Mouse (Mus musculus): ENCODE results near the gene Fkbp10.

The Fkbp10 gene

DNA sequence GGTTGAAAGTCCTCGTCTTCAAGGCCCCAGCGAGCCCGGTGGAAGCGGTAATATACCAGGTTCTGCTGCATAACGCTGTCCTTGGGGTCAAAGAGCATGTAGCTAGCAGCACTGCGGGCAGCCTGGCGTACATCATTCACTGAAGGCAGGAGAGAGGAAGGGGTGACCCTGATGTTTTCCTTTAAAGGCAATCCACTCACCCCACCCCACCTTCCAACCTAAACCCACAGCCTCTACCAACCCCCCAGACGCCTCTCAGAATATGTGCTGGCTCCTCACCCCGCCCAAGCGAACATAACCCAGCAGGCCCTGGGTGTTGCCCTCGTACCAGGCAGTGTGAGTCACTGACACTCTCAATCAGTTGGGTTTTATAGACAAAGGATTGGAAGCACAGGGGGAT is 3.8 kb upstream of the Fkbp10 start:
- DNase-seq (ENCODE audit: low read depth, low spot score), result no peak

DNA sequence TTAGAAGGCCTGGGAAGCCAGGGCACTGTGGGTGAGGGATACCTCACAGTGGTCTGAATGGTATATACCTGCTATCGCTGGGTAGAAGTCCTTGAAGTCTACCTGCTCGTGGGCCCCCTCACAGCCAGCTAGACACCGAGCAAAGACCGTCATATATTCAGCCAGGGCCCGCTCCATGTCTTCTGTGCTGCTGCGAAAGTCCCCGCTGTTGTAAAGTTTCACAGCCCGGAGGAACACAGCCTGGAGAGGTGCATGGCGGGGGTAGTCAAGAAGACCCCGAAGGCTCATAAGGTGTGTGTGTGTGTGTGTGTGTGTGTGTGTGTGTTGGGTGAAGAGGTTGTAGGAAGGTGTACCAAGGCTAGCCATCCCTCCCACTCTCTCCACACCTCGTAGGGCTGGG is 2.0 kb upstream of the Fkbp10 start:
- DNase-seq (ENCODE audit: low read depth, low spot score), result no peak

DNA sequence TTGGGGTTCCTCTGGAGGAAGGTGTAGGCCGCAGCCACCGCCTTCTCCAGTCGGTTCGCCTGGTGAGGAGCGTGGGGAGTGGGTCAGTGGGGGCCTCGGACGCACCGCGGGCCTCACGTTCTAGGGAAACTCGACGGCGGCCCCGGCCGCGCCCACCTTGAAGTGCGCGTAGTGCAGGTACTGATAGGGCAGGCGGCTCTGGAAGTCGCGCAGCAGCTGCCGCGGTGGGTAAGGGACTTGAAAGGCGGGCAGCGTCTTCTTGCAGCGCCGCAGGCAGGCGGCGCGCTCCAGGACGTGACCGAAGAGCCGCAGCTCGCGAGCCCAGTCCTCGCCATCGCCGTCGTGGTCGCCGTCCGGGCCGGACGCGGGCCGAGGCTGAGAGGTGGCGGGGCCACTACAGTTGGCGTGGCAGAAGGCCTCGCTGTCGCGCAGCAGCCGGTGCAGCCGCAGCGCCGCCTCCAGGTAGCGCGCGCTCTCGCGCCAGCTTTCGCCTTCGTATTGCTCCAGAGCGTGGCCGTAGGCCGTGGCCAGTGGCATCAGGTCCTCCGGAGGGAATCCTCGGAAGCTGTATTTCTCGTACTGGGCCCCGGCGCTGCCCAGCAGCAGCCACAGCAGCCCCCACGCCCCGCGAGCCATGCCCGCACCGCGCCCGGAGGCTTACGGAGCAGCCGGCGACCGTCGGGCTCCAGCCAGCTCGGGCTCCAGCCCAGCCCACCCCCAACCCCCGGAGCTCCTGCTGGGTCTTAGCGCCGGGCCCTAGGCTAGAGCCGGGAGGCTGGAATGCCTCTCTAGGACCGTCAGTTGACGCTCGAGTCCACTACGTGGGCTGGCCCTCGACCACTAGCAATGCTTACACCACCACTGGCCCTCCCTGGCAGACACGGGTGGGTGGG is 1.2 kb upstream of the Fkbp10 start, which contains the start of gene P3h4:
P3h4 (minus strand) TSS at position 816 of the 893 bp plus-strand sequence.
- DNase-seq (ENCODE audit: low read depth, low spot score), result peak; percentile 92

GRCm38 (mm10) chr11:100421537-100421936 is 6.0 kb downstream of the Fkbp10 start:
- no peak for DNase-seq (ENCODE audit: low read depth, low spot score)

DNA sequence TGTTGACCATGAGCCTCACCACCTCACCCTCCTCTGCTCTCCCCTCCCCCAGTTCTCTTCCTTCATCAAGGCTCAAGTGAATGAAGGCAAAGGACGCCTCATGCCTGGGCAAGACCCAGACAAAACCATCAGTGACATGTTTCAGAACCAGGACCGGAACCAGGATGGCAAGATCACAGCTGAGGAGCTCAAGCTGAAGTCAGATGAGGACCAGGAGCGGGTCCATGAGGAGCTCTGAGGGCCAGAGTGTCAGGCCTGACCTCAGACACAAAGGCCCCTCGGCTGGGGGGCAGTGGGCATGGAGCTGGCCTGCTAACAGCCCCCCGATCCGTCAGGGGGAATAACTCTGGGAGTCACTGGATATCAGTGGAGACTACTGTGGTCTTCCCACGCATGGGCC is 8.3 kb downstream of the Fkbp10 start:
- no peak for DNase-seq (ENCODE audit: low read depth, low spot score)

DNA sequence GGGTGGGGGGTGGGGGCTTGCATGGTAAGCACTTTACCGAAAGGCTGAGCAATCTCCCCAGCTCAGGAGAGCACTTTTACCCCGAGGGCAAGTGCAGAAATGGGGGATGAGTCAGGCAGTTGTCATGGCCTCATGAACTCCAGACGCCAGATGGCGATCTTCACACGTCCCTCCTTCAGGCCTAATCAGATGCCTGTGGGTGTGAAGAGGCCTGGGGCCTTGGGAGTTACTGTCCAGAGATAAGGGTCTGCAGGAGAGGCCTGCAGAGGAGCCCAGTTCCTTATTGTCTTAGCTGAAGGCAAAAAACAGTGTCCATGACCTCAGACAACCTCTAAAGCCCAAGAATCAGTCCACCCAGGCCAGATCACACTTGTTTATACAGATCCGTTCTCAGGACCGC is 10.4 kb downstream of the Fkbp10 start:
- DNase-seq (ENCODE audit: low read depth, low spot score), result peak; percentile 63

GRCm38 (mm10) chr11:100426820-100427219 is 11.3 kb downstream of the Fkbp10 start:
- no peak for DNase-seq (ENCODE audit: low read depth, low spot score)

- DNase-seq (ENCODE audit: low read depth, low spot score), result no peak
These were observed 13.2 kb downstream of the Fkbp10 start for GRCm38 (mm10) chr11:100428612-100429199.

DNA sequence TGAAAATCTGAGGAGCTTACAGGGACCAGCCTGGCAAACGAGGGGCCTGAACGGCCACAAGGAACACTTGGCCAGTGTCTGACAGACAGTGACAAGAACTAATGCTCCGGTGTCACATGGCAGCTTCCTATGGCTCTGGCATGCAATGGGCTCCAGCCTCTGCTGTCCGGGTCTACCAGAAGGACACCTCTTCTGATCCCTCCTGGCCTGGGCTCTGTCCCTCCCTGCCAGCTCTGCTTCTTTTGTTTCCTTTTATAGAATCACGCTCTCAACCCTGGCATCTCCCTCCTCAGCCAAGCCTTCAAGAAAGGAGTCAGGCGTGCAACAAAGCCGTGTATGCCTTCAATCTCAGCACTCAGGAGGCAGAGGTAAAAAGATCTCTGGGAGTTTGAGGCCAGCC is 14.6 kb downstream of the Fkbp10 start:
- DNase-seq (ENCODE audit: low read depth, low spot score), result no peak

DNA sequence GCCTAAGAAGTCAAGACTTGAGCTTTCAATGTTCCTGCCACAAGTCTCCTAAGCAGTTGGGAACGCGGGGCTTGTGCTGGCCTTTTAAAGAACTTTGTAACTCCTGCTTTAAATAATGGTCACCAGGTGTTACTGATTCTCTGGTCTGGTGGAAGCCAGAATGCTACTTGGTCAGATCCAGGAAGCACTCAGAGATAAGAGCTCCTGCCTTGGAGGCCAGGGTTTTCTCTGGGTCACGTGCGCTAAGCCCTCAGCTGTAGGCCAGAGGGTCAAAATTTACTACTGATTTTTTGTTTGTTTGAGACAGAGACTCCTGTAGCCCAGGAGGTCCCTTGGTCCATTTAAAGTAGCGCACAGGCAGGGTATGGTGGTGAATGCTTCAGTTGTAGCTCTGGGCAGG is 16.5 kb downstream of the Fkbp10 start:
- DNase-seq (ENCODE audit: low read depth, low spot score), result no peak

- DNase-seq (ENCODE audit: low read depth, low spot score), result no peak
These were observed 20.3 kb downstream of the Fkbp10 start for GRCm38 (mm10) chr11:100435678-100436246.

- DNase-seq (ENCODE audit: low read depth, low spot score), result no peak
These were observed 22.4 kb downstream of the Fkbp10 start for GRCm38 (mm10) chr11:100437901-100438300.

GRCm38 (mm10) chr11:100440691-100441522 is 25.4 kb downstream of the Fkbp10 start:
- DNase-seq (ENCODE audit: low read depth, low spot score), result peak; percentile 75

DNA sequence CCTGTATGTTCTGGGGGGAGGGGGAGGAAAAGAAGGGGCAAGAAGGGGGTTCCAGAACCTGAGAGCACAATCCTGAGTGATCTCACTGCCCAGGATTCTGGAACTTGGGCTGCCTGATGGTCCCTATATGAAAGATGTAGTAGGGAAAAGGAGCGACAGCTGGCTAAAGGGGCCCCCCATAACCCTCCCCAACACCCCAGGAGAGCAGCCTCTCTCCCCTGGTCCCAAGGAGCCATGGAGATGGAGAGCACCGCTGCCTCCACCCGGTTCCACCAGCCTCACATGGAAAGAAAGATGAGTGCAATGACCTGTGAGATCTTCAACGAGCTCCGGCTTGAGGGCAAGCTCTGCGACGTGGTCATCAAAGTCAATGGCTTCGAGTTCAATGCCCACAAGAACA is 26.3 kb downstream of the Fkbp10 start, which contains the start of the genes Nt5c3b and Klhl10:
Nt5c3b (minus strand) TSS at position 12 of the 400 bp plus-strand sequence.
Klhl10 (plus strand) TSS at position 121 of the 400 bp plus-strand sequence.
- DNase-seq (ENCODE audit: low read depth, low spot score), result no peak

GRCm38 (mm10) chr11:100442625-100443024 is 27.1 kb downstream of the Fkbp10 start:
- no peak for DNase-seq (ENCODE audit: low read depth, low spot score)

DNA sequence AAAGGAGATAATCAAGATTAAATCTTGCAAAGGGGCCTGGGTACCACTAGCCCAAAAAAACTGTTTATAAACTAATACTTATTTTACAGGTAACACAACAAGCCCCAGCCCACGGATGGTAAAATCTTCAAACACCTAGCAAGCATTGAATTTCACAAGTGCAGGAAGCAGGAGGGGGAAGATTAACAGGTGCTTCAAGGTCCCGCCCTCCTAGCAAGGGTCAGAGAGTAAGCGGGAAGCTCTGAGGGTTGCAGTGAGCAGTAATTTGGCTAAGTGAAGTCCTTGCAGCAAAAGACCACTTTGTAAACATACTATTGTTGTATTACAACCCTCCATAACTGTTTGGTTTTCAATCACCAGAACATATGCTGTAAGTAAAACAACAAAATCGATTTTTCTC is 41.8 kb downstream of the Fkbp10 start:
- DNase-seq (ENCODE audit: low read depth, low spot score), result no peak

DNA sequence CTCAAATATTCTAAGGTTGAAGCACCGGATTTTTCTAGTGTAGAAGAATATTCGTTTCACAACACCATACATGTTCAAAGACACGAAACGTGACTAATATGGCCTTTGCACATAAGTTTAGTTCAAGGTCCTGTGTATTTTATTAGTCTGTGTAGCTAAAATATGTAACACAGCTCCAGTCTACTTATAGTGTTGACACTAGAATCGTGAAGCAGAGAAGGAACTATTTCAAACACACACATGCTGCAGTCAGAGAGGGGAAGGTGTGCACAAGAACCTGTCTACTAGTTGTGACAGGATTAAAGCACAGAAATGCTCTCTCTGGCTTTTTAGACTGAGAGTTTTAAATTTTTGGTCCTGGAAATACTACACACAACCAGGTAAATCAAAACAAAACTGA is 42.2 kb downstream of the Fkbp10 start:
- DNase-seq (ENCODE audit: low read depth, low spot score), result no peak

- no peak for DNase-seq (ENCODE audit: low read depth, low spot score)
These were observed 47.2 kb downstream of the Fkbp10 start for GRCm38 (mm10) chr11:100462699-100463098.

- no peak for DNase-seq (ENCODE audit: low read depth, low spot score)
These were observed 49.8 kb downstream of the Fkbp10 start for GRCm38 (mm10) chr11:100465229-100465792.

GRCm38 (mm10) chr11:100465833-100466232 is 50.3 kb downstream of the Fkbp10 start:
- no peak for DNase-seq (ENCODE audit: low read depth, low spot score)
